Mouse (Mus musculus) limb, embryonic 13.5 days (tissue): Measurements from ENCODE around the gene Gm11361. TPM values are rescaled to one million over a fixed set of nuclear protein-coding genes. Genes with fewer than 3 reads are reported as not detected.
A peak's percentile ranks its signal among the peaks of the same experiment; 100 is the strongest.

Experiments used
- ATAC-seq: fragments of 200-750 bp; cut with Nextera tagmentation; 2 replicates; pipeline ENCODE4 v1.8.0; 2017; ENCODE audit warnings: low read depth, moderate number of reproducible peaks, moderate TSS enrichment; ENCODE audit not compliant: low FRiP score
- H3K27ac ChIP-seq: fragments of 300-500 bp; sonication (generic); 2 replicates; pipeline ENCODE4 v1.5.1; 2015; ENCODE audit warnings: inconsistent platforms, mild to moderate bottlenecking, moderate library complexity
- H3K27me3 ChIP-seq: fragments of 300-500 bp; sonication (generic); 2 replicates; pipeline ENCODE4 v1.6.1; 2015; ENCODE audit warnings: mild to moderate bottlenecking, inconsistent platforms
- H3K36me3 ChIP-seq: fragments of 300-500 bp; sonication (generic); 2 replicates; pipeline ENCODE4 v1.6.1; 2015; ENCODE audit warnings: inconsistent platforms, mild to moderate bottlenecking, moderate library complexity
- H3K4me1 ChIP-seq: fragments of 300-500 bp; sonication (generic); 2 replicates; pipeline ENCODE4 v1.6.1; 2015; ENCODE audit warnings: inconsistent platforms
- H3K4me2 ChIP-seq: fragments of 300-500 bp; sonication (generic); replicated peaks from 2 replicates; pipeline ENCODE4 v1.6.1; 2015; ENCODE audit warnings: inconsistent platforms, mild to moderate bottlenecking, moderate library complexity
- H3K4me3 ChIP-seq: fragments of 300-500 bp; sonication (generic); 2 replicates; pipeline ENCODE4 v1.5.1; 2015; ENCODE audit warnings: moderate library complexity, mild to moderate bottlenecking, inconsistent platforms
- H3K9ac ChIP-seq: fragments of 300-500 bp; sonication (generic); 2 replicates; pipeline ENCODE4 v1.6.1; 2015; ENCODE audit warnings: mild to moderate bottlenecking, inconsistent platforms
- H3K9me3 ChIP-seq: fragments of 300-500 bp; sonication (generic); 2 replicates; pipeline ENCODE4 v1.6.1; 2016; ENCODE audit warnings: inconsistent platforms
- WGBS: fragments of 180-500 bp; shearing (Covaris S2); methylation state at CpG from one replicate; pipeline ENCODE4 v1.1.7; 2015; 5-methylcytosine and 5-hydroxymethylcytosine counted together
- polyA plus RNA-seq: library from polyadenylated mRNA; unstranded; fragments of >200 nt; fragmentation: Nextera tagmentation; extraction: Ambion mirVana; gene quantifications from 2 replicates; pipeline ENCODE4 v1.2.1, GENCODE M21; 2015

Gm11361 gene
- polyA plus RNA-seq, result 8.9 and 9.3 TPM in 2 replicates

DNA sequence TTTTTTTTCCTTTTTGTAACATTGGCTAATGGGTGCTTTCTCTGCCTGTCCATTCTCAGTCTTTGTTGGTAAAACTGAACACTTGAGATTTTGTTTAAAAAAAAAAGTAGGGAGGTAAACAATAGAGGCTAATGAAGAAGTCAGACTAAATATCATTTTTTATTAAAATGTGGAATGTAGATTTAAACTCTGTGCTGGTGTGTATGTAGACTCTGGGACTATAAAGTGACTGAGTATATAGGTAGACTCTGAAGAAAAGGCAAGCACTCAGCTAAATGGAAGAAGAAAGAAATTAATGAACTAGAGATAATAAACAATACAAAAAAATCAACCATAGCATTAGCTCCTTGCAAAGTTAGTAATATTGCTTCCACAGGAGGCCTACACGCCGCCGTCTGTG lies at the start of gene Gm11361:
Gm11361 (plus strand) TSS at position 301 of the 400 bp plus-strand sequence.
- Histone ChIP-seq H3K9ac (no peak within 1 kb of the TSS), H3K27me3 (no peaks in the 10 kb centered on the region), H3K36me3 (no peaks in the 10 kb centered on the region), H3K4me2 (no peak within 1 kb of the TSS), H3K4me1 (no peaks in the 10 kb centered on the region), H3K27ac (no peak within 1 kb of the TSS), H3K4me3 (no peak within 1 kb of the TSS), H3K9me3 (no peaks in the 10 kb centered on the region)
- ATAC-seq, result no peak
- WGBS, result 100% methylated on average over 3 of the region's 3 CpGs

DNA sequence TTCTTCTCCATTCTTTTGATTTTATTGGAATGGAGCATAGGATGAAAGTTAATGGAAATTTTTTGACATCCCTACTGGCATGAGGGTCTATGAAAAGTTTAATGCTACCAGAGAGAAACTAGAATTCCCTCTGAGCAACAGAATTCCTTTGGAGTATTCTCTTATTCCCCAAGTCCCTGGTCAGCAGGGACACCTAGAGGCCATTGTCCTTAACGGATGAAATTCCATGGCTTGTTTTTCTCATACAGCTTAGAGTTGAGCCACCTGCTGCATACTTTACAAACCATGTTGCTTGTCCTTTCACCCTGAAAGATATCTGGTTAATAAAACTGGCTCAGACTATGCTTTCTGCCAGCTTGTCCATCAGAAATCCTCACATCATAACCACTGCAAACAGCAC lies 7.1 kb downstream of the Gm11361 start:
- Histone ChIP-seq H3K9me3 (no peaks in the 10 kb centered on the region), H3K27ac (no peak overlapping the region), H3K4me2 (no peak overlapping the region), H3K9ac (no peak overlapping the region), H3K4me1 (no peaks in the 10 kb centered on the region), H3K27me3 (no peaks in the 10 kb centered on the region), H3K36me3 (no peaks in the 10 kb centered on the region), H3K4me3 (no peak overlapping the region)
- ATAC-seq, result no peak
- WGBS, result 13% methylated on average over 1 of the region's 1 CpGs

DNA sequence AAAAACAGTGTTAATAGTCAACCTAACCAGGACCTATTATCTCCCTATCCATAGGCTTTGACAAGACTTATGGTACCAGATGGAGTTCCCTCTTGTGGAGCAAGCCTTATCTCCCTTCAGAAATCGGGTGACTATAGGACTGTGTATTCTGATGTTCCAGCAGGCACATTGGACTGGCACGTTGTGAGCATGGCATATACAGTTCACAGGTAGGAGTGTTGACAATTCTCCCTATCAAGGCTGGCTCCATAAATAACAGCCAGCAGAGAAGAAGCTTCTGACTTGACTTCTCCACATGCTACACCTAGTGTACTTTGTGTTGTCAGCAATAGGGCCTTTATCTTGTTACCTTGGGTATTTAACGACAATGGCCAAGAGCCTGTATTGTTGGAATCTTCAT lies 30.0 kb downstream of the Gm11361 start:
- H3K9ac ChIP-seq, result no peak overlapping the region
- 92% methylated on average over 3 of the region's 3 CpGs for WGBS
- H3K36me3 ChIP-seq, result no peaks in the 10 kb centered on the region
- no peak overlapping the region for H3K4me3 ChIP-seq
- no peaks in the 10 kb centered on the region for H3K4me1 ChIP-seq
- ATAC-seq, result no peak
- H3K4me2 ChIP-seq, result no peak overlapping the region
- no peak overlapping the region for H3K27ac ChIP-seq
- H3K27me3 ChIP-seq, result no peaks in the 10 kb centered on the region
- no peaks in the 10 kb centered on the region for H3K9me3 ChIP-seq

DNA sequence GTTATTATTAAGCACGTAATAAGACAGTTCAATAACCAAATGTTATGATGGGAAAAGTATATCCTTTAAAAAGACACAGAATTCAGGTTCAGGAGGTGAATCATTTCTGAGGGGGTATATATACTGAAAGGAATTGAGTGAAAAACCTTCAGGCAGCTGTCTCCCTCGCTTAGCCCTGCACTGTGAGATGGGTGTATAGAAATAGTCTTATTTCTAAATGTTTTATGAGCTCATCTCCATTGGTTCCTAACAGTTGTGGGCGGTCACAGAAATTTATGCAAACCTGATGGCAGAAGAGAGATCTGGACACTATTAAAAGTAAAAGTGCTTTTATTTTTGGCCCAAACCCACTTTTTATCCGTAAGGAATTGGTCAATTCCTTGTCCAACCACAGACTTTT lies 36.9 kb downstream of the Gm11361 start:
- no peaks in the 10 kb centered on the region for H3K27me3 ChIP-seq
- no peak overlapping the region for H3K4me2 ChIP-seq
- H3K4me1 ChIP-seq, result peaks cover 18% of the 10 kb centered on the region
- no peaks in the 10 kb centered on the region for H3K36me3 ChIP-seq
- no peak for ATAC-seq
- WGBS, result 66% methylated on average over 4 of the region's 4 CpGs
- H3K9me3 ChIP-seq, result no peaks in the 10 kb centered on the region
- no peak overlapping the region for H3K4me3 ChIP-seq
- no peak overlapping the region for H3K9ac ChIP-seq
- no peak overlapping the region for H3K27ac ChIP-seq

DNA sequence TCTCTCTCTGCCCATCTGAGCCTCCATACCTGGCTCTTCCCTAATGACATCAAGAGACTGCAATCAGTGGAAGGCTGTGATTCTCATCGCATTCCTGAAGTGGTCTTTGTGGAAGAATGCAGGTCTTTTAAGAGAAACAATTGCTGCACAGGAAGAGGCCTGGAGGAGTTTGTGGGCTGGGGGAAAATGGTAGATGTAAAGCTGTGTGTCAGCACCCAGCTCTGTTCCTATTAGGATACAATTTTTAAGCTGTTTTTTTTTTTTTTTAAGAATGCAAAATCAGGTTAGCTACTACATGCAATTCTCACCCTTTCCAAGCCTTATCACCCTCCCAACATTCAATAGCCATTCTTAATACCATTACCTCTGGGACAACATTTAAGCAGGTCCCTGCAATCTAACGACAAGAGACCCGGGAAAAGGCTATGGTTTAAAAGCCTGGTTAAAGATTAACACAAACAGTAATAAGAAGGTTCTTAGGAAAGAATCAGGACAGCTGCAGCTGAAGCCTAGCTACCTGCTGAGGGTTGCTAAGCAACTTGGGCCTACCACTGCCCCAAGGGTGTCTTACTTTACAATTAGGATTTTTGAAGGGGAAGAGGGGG lies 37.5 kb downstream of the Gm11361 start:
- Histone ChIP-seq H3K4me2 (0 out of 2 replicates have a peak overlapping the region, but pooled peaks have one; percentile 7), H3K27me3 (no peaks in the 10 kb centered on the region), H3K36me3 (no peaks in the 10 kb centered on the region), H3K27ac (no peak overlapping the region), H3K9ac (no peak overlapping the region), H3K9me3 (no peaks in the 10 kb centered on the region), H3K4me3 (no peak overlapping the region), H3K4me1 (peaks cover 18% of the 10 kb centered on the region)
- 4% methylated on average over 3 of the region's 3 CpGs for WGBS
- ATAC-seq, result no peak; the same call in 1 of the 2 replicates

DNA sequence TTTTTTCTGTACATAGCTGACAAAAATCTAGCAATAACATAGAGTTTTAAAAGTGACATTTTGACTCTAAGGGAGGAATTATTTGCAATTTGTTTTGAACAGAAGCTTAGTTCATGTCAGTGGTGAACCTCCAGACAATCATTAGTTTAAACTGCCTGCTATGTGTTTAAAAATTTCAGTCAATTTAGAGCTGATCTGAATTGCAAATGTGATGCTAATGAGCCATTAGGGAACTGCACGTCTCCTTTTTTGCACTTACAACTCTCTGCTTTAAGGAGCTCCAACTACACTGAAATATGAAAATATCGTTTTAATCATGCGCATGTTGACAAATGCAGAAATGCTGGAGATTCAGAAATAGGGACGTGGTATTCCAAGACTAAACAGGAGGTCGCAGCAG lies 38.2 kb downstream of the Gm11361 start:
- Histone ChIP-seq H3K4me1 (peaks cover 18% of the 10 kb centered on the region), H3K36me3 (no peaks in the 10 kb centered on the region), H3K27ac (0 out of 2 replicates have a peak overlapping the region, but pooled peaks have one; percentile 34), H3K4me3 (no peak overlapping the region), H3K9ac (no peak overlapping the region), H3K9me3 (no peaks in the 10 kb centered on the region), H3K27me3 (no peaks in the 10 kb centered on the region), H3K4me2 (no peak overlapping the region)
- WGBS, result 58% methylated on average over 5 of the region's 5 CpGs
- no peak for ATAC-seq

DNA sequence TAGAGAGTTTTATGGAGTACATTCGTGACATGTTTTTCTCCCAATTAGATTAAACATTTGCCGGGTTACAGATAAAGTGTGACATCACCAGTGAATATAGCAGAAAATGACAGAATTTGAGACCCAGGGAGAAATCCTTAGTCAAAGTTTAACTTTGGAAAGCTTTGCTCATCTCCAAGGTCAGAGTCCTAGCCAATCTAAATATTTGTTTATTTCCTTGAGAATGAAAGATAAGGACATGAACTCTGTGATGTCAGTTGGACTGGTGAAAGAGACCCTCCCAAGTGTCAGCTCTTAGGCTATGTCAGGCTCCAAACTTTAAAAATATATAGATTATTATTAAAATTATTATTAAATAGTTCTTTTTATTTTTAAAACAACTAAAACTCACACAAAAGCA lies 39.8 kb downstream of the Gm11361 start:
- no peaks in the 10 kb centered on the region for H3K9me3 ChIP-seq
- 92% methylated on average over 2 of the region's 2 CpGs for WGBS
- H3K27ac ChIP-seq, result no peak overlapping the region
- no peaks in the 10 kb centered on the region for H3K36me3 ChIP-seq
- no peaks in the 10 kb centered on the region for H3K27me3 ChIP-seq
- no peak for ATAC-seq
- H3K4me2 ChIP-seq, result no peak overlapping the region
- no peak overlapping the region for H3K9ac ChIP-seq
- H3K4me3 ChIP-seq, result no peak overlapping the region
- H3K4me1 ChIP-seq, result peaks cover 18% of the 10 kb centered on the region

DNA sequence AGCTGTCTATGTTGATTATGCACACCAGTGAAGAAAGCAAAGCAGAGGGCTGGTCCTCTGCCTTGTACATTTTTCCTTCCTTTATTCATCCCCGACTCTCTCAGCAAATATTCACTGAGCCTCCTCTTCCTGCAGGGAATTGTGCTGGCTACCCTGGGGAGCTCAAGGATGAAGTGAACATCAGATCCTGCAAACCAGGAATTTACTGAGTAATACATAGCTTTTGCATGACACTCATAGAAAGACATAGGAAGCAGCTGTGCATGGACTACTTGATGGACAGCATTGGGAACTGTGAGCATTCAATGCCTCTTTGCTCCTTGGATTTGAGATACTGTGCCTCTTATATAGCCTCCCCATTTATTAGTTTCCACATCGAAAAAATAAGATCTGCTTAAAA lies 40.2 kb downstream of the Gm11361 start:
- Histone ChIP-seq H3K36me3 (no peaks in the 10 kb centered on the region), H3K27me3 (no peaks in the 10 kb centered on the region), H3K9me3 (no peaks in the 10 kb centered on the region), H3K4me2 (no peak overlapping the region), H3K4me1 (peaks cover 18% of the 10 kb centered on the region), H3K4me3 (no peak overlapping the region), H3K9ac (no peak overlapping the region), H3K27ac (no peak overlapping the region)
- peak; percentile 40; the same call in 1 of the 2 replicates for ATAC-seq
- 54% methylated on average over 2 of the region's 2 CpGs for WGBS

Other genes starting within 250 kb of the Gm11361 start
- gene Prl4a1, start 241.3 kb upstream of the Gm11361 start, polyA plus RNA-seq, result not detected in 2 replicates
- not detected in 2 replicates for gene Prl5a1, start 115.0 kb upstream of the Gm11361 start, polyA plus RNA-seq